Mouse (Mus musculus) G1E (cell line): Measurements from ENCODE around the gene 2410131K14Rik. TPM values are rescaled to one million over a fixed set of nuclear protein-coding genes. Genes with fewer than 3 reads are reported as not detected.

Experiments used
- ATAC-seq: 2 replicates; pipeline ENCODE4 v1.8.0; 2016; ENCODE audit warnings: mild to moderate bottlenecking; ENCODE audit not compliant: insufficient number of reproducible peaks, poor library complexity, low FRiP score, severe bottlenecking; ENCODE audit errors: extremely low read depth
- DNase-seq: peaks from one replicate; pipeline ENCODE4 v3.0.0; 2012; ENCODE audit warnings: low spot score
- H3K27me3 ChIP-seq: 2 replicates; pipeline ENCODE4 v1.6.1; 2012; ENCODE audit warnings: mild to moderate bottlenecking, low read length, inconsistent platforms; ENCODE audit not compliant: insufficient read depth
- H3K36me3 ChIP-seq: replicated peaks from 2 replicates; pipeline ENCODE3; 2012; ENCODE audit warnings: mild to moderate bottlenecking, inconsistent platforms
- H3K4me1 ChIP-seq: 2 replicates; pipeline ENCODE4 v1.6.1; 2012; ENCODE audit warnings: low read depth, low read length, inconsistent platforms, mixed read lengths; ENCODE audit not compliant: insufficient read depth
- H3K4me3 ChIP-seq: 2 replicates; pipeline ENCODE4 v1.5.1; 2012; ENCODE audit warnings: low read depth, mild to moderate bottlenecking, inconsistent platforms, low read length, moderate library complexity, mixed read lengths
- H3K9me3 ChIP-seq: replicated peaks from 2 replicates; pipeline ENCODE4 v1.6.1; 2012; ENCODE audit warnings: inconsistent platforms
- CTCF ChIP-seq: IDR thresholded peaks from 2 replicates; pipeline ENCODE4 v1.5.1; 2012; ENCODE audit warnings: low read depth, low read length, inconsistent platforms, mixed read lengths
- GATA1 ChIP-seq: IDR thresholded peaks from 2 replicates; pipeline ENCODE4 v1.6.1; 2012; ENCODE audit warnings: borderline replicate concordance, low read length, inconsistent platforms, mixed read lengths
- GATA2 ChIP-seq: IDR thresholded peaks from 2 replicates; pipeline ENCODE4 v1.6.1; 2012; ENCODE audit warnings: low read depth, low read length, inconsistent platforms, borderline replicate concordance
- POLR2AphosphoS5 ChIP-seq: IDR thresholded peaks from 2 replicates; pipeline ENCODE4 v1.6.1; 2012; ENCODE audit warnings: low read depth, low read length, inconsistent platforms; ENCODE audit not compliant: insufficient replicate concordance
- TAL1 ChIP-seq: conservative IDR thresholded peaks from 2 replicates; pipeline ENCODE4 v1.6.1; 2012; ENCODE audit warnings: low read depth, low read length, inconsistent platforms, mixed read lengths
- polyA plus RNA-seq: library from polyadenylated mRNA; stranded (reverse); fragments of >175 nt; gene quantifications from 2 replicates; pipeline ENCODE4 v1.2.3, GENCODE M21; 2012
- total RNA-seq, 2 experiments: library from RNA; stranded (forward) in 1 of 2; stranded (reverse) in 1 of 2; fragments of 200-1000 nt in 1 of 2; fragments of >200 nt in 1 of 2; fragmentation: Nextera tagmentation in 1 of 2; gene quantifications; 2 replicates each; pipeline ENCODE4 v1.2.3; 2014 to 2017

2410131K14Rik gene
- total and polyA plus RNA-seq, 3 experiments = 2.1 to 3.4 (median 2.6) TPM

GRCm38 (mm10) chr5:118214418-118215154, 30.4 kb upstream of the 2410131K14Rik start:
- Histone ChIP-seq H3K4me1 (no peaks in the 10 kb centered on the region), H3K36me3 (no peaks in the 10 kb centered on the region), H3K9me3 (no peaks in the 10 kb centered on the region), H3K27me3 (peaks cover 3% of the 10 kb centered on the region; the same call in 1 of the 2 replicates), H3K4me3 (no peak overlapping the region)
- DNase-seq (no peak), ATAC-seq (no peak)
- TF ChIP-seq TAL1 (no peak), GATA2 (no peak), GATA1 (no peak), CTCF (no peak), POLR2AphosphoS5 (no peak)

- H3K9me3 ChIP-seq = no peaks in the 10 kb centered on the region
- no peaks in the 10 kb centered on the region for H3K36me3 ChIP-seq
- DNase-seq = no peak
- peaks cover 3% of the 10 kb centered on the region; the same call in 1 of the 2 replicates for H3K27me3 ChIP-seq
- TF ChIP-seq GATA1 (no peak), POLR2AphosphoS5 (no peak), GATA2 (no peak), TAL1 (no peak), CTCF (no peak)
- ATAC-seq = no peak
- no peaks in the 10 kb centered on the region for H3K4me1 ChIP-seq
- H3K4me3 ChIP-seq = no peak overlapping the region
Measured at GRCm38 (mm10) chr5:118217410-118217809, 27.6 kb upstream of the 2410131K14Rik start.

- DNase-seq (no peak), ATAC-seq (no peak)
- Histone ChIP-seq H3K9me3 (no peaks in the 10 kb centered on the region), H3K4me3 (no peak overlapping the region), H3K36me3 (no peaks in the 10 kb centered on the region), H3K4me1 (no peaks in the 10 kb centered on the region), H3K27me3 (no peaks in the 10 kb centered on the region; the same call in 1 of the 2 replicates)
- TF ChIP-seq GATA2 (no peak), CTCF (no peak), TAL1 (no peak), GATA1 (no peak), POLR2AphosphoS5 (no peak)
Measured at GRCm38 (mm10) chr5:118223142-118223757, 21.8 kb upstream of the 2410131K14Rik start.

DNA sequence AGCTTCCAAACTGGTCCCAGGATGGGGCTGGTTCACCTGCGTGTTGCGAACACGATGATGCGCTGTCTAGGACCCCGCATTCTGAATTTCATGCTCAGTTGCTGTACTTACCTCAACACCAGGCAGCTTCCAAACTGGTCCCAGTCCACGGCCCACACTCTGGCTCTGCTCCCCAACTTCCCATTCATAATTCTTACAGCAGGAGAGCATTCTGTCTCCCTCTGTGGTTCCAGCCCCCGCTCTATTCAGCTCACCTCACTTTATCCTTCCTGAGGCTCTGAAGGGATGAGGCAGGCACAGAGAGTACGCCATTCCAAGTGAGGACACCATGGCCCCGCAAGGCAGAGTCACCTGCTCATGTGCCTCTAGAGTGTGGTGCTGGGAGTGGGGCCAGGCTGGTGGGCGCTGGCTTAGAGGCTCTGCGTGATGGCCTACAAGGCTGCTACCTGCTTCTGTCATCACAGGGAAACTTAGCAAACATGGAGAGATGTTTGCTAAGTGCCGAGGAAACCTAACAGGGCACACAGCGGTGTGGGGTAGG, 14.9 kb upstream of the 2410131K14Rik start:
- no peak for ATAC-seq
- Histone ChIP-seq H3K9me3 (no peaks in the 10 kb centered on the region), H3K27me3 (peaks cover 4% of the 10 kb centered on the region; the same call in 1 of the 2 replicates), H3K4me1 (no peaks in the 10 kb centered on the region), H3K4me3 (no peak overlapping the region), H3K36me3 (no peaks in the 10 kb centered on the region)
- no peak for TF ChIP-seq TAL1
- no peak for TF ChIP-seq GATA2
- no peak for TF ChIP-seq POLR2AphosphoS5
- no peak for TF ChIP-seq CTCF
- no peak for TF ChIP-seq GATA1
- no peak for DNase-seq

DNA sequence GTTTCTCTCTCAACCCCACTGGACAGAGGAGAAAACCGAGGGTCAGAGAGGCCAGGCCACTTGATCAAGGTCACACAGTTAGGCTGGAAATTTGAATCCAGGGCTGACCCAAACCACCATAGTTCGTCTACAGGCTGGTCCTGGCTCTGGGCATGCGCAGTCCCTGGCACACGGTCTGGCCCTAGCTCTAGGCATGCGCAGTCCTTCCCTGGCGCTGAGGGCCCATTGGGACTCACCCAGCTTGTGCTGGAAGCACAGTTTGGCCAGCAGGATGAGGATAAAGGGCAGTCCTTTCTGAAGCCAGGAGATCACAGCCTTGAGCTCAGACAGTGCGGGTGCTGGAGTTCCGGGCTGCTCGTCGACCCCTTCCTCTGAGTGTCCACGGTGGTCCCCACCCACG, 8.1 kb upstream of the 2410131K14Rik start:
- ATAC-seq (no peak), DNase-seq (no peak)
- H3K4me3 ChIP-seq = no peak overlapping the region
- TF ChIP-seq GATA1 = no peak
- peaks cover 7% of the 10 kb centered on the region; the same call in 1 of the 2 replicates for H3K27me3 ChIP-seq
- no peaks in the 10 kb centered on the region for H3K36me3 ChIP-seq
- no peaks in the 10 kb centered on the region for H3K9me3 ChIP-seq
- no peaks in the 10 kb centered on the region for H3K4me1 ChIP-seq

DNA sequence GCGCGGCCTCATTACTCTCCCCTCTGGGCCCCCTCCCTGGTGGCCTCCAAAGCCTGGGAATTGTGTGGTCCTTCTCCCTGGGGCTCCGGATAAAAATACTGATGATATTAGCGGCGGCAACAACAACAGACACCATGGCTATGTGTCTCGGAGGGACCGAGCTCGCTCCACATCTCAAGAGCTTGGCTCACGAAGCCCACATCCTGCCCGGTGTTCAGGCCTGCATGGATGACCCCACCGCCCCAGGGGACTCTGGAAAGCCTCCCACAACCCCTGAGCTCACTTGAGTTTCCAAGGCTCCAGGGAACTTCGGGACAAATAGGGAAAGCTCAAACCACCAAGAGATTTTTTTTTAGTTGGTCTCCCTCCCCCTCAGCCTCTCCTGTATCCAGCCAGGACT, 5.4 kb upstream of the 2410131K14Rik start:
- Histone ChIP-seq H3K27me3 (peaks cover 3% of the 10 kb centered on the region; the same call in 1 of the 2 replicates), H3K36me3 (no peaks in the 10 kb centered on the region)
- no peak for ATAC-seq

More for the DNA sequence above, 5.4 kb upstream of the 2410131K14Rik start:
- H3K4me1 ChIP-seq = peaks cover 8% of the 10 kb centered on the region
- H3K9me3 ChIP-seq = no peaks in the 10 kb centered on the region
- DNase-seq = no peak
- TF ChIP-seq GATA1 = no peak
- no peak for TF ChIP-seq GATA2
- TF ChIP-seq CTCF = no peak
- TF ChIP-seq POLR2AphosphoS5 = no peak
- TF ChIP-seq TAL1 = no peak
- no peak overlapping the region for H3K4me3 ChIP-seq
